Mouse (Mus musculus): ENCODE results near the gene Nop58.
"Not testable (repeated sequence)": the region's sequence is repeated elsewhere in the genome, so short reads cannot be mapped to it uniquely, and the experiment has no call there.

Nop58 gene

DNA sequence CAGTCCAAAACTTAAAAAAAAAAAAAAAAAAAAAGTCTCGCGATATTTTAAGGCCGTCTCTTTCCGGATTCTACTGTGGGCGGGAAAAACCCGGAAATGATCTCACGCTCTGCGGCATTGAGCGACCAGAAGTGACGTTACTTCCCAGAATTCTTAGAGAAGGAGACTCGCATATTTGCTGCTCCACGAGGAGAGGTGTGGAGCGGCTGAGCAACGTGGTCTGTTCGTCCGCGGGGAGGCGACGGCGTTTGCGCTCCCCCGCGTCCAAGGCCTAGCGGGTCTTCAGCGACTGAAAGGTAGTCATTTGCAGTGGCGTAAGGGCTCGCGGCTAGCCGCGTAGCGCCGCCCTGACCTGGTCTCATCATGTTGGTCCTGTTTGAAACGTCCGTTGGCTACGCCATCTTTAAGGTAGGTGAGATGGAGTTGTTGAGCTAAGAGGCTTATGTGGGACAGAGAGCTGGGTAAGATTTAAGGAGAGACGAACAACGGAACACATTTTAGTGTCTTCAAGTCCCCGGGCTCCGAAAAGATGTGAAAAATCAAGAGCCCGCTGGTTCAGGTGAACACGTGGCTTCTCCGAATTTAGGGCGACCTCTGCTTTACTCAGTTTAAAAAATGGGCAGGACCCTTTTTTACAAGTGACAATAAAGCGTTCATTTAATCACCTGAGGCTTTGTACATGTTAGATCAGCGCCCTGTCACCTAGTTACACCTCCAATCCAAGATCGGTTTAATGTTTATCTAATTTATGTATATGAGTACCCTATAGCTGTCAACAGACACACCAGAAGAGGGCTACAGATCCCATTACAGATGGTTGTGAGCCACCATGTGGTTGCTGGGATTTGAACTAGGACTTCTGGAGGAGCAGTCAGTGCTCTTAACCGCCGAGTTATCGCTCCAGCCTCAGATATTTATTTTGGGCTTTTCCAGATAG lies at the start of gene Nop58:
Gene Nop58, plus strand, starts transcription at position 153 of the 937 bp plus-strand sequence.
- DNase-seq (ENCODE audit: low read depth, low spot score), result peak; percentile 94

DNA sequence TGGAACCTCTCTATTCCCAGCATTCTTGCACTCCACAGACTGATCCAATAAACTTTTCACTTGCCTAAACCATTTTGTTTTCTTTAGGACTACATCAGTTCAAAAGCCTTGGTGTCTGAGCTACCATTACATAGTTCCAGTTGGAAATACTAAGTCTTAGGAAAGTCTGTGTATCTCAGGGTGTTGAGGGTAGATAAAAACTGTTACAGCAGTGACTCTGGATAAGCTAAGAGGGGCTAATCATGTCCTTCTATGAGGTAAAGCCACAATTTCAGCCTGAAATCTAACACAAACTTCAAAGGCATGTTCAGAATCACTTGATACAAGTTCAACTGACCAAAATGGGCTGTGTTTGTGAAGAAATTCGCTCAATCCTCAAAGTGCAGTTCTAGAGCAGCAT lies 48.4 kb upstream of the Nop58 start:
- DNase-seq (ENCODE audit: low read depth, low spot score), result no peak

DNA sequence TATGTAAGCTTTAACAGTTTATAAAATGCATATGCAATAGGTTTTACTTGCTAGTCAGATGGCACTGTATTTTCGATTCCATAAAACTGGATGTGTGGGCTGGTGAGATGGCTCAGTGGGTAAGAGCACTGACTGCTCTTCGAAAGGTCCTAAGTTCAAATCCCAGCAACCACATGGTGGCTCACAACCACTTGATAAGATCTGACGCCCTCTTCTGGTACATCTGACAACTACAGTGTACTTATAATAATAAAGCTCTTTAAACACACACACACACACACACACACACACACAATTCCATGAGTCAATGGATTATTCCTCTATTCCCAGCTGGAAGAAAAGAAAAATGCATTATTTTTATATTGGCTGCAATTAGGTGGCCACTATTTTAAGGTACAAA lies 46.4 kb upstream of the Nop58 start:
- no peak for DNase-seq (ENCODE audit: low read depth, low spot score)

DNA sequence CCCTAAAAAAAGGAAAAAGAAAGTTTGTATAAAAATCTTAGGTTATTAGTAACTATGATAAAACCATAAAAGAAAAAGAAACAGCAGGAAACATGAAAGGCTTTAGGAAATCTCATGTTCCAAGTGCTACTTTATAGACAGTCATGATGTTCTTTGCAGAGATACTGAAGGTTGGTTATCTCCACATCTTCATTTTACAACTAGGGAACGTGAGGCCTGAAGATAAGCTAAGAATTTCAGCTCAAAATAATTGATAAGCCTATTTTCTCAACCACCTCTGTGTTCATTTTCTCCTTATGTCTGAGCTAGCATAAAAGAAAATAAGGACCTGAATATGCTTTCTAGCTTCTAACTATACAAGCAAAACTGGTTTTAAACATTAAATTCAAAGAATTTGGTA lies 42.3 kb upstream of the Nop58 start:
- DNase-seq (ENCODE audit: low read depth, low spot score), result no peak

DNA sequence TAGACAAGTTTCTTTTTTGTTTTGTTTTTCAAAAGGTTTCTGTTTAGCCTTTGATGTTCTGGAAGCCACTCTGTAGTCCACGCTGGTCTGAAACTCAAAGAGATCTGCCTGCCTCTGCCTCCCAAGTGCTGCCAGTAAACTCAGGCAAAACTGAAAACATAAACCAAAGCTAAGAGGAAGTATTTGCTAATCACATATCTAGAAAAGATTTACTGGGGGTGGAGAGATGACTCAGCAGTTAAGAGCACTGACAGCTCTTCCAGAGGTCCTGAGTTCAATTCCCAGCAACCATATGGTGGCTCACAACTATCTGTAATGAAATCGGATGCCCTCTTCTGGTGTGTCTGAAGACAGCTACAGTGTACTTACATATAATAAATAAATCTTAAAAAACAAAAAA lies 38.3 kb upstream of the Nop58 start:
- not testable (repeated sequence) for DNase-seq (ENCODE audit: low read depth, low spot score)

DNA sequence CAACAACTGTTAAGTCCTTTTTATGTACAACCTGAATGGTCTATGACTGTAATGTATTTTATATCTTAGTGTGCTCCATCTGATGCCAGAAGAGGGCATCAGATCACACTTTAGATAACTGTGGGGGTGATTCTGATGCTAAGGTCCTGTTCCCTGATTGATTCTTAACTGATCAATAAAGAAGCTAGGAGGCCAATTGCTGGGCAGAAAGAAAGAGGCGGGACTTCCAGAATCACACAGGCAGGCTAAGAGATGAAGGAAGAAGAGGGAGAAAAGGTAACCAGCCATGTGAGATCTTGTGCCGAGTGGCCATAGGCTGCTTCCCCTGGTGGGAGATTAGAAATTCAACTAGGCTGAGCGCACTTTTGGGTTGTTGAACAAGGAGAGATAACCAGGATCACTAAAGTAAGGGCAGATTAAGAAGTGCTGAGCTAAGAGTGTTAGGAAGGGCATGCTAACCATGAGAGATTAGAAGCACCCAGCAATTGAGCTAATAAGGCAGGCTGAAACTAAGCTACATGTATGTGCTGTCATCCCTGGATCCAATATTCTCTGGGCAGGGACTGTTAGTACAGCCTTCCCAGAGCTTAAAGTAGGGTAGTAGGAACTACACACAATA lies 33.5 kb upstream of the Nop58 start:
- no peak for DNase-seq (ENCODE audit: low read depth, low spot score)

DNA sequence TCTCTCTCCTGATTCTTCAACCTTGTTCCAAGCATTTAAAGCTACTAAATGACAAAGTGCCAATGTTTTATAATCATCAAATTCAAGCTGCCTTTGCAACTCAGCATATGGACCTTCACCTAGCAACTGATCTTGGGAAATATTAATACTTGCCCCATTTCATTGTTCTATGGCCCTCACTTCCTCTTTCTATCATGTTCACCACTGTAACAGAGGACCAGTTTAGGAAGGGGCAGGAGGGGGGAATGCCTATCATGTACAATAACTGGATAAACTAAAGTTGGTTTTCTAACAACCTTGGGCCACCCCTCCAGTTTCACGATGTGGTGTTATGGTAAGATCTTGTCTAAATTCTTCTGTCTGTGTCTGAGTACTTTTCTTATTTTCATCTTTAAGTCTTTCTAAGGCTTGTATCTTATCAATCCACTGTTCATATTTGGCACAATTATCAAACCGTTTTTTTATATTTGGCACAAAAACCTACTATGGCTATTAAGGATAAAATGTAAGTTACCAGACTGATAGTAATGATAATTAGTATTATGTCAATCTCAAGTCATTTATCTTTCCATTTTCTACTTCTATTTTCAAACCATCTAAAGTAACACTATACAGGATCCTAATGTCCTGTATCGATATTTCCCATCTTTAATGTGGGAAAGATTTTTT lies 31.4 kb upstream of the Nop58 start:
- no peak for DNase-seq (ENCODE audit: low read depth, low spot score)

DNA sequence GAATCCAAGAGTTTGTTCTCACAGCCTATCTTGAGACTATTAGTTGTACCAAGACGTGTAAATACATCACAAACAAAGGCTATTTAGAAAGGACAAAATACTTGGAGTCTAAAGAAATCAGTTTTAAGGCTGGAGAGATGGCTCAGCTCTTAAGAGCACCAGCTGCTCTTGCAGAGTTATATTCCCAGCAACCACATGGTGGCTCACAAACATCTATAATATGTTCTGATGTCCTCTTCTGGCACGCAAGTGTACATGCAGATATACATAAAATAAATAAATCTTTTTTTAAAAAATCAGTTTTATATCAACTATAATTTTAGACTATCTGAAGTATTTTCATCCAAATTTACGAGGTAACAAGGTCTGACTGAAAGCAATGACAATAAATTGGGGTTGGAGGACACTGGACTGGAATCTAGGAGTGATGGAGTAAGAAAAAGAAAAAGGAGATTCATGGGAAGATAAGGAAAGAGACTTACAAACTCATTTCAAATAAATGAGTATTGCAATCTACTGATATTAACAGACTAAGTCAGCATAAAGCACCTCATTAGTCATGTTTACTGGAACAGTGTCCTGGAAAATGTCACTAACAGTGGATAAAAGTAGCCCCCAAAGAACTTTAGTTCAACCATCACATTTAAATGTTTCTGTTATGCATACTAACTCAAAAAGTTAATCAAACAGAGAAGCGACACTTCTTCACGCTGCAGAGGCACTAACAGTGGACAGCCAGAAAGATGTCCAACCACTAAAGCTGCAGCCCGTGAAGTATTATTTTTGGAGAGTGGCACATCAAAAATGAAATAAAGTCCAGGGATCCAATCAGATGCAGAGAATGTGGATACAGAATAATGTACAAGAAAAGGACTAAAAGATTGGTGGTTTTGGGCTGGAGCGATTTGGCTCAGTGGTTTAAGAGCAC lies 28.3 kb upstream of the Nop58 start:
- DNase-seq (ENCODE audit: low read depth, low spot score), result no peak

DNA sequence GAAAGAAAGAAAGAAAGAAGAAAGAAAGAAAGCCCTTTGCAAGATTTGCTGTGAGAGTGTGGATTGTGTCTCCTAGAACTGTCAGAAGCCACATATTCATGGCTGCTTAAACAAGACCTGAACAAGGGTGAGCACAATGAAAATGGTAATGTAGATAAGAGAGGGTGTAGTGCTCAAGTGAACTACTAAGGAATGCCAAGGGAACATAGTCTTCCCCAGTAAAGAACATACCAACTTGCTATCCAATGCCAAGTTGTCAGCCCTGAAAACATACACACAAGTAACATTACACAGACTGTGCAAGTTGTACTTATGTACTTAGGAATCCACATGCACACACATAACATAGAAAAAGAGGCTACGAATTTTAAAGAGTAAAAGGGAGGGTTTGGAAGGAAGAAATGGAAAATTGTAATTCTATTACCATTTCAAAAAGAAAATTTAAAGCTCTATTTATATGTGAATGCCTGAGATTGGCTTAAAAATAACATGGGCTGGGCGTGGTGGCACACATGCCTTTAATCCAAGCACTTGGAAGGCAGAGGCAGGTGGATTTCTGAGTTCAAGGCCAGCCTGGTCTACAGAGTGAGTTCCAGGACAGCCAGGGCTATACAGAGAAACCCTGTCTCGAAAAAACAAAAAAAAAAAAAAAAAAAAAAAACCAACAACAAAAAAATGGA lies 21.2 kb upstream of the Nop58 start:
- no peak for DNase-seq (ENCODE audit: low read depth, low spot score)

DNA sequence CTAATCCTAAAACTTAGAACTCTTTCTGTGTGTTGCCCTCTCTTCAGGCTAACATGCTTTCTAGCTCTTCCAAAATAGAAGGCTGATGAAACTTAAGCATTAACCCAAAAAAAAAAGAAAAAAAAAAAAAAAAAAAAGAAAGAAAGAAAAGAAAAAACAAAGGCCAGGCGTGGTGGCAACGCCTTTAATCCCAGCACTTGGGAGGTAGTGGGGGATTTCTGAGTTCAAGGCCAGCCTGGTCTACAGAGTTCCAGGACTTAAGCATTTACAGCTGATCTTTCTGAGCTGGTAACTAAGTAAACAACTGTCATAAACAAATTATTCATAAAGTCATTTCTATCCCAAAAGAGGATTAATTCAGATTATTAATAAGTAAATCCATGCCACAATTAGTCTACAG lies 15.9 kb upstream of the Nop58 start:
- no peak for DNase-seq (ENCODE audit: low read depth, low spot score)

DNA sequence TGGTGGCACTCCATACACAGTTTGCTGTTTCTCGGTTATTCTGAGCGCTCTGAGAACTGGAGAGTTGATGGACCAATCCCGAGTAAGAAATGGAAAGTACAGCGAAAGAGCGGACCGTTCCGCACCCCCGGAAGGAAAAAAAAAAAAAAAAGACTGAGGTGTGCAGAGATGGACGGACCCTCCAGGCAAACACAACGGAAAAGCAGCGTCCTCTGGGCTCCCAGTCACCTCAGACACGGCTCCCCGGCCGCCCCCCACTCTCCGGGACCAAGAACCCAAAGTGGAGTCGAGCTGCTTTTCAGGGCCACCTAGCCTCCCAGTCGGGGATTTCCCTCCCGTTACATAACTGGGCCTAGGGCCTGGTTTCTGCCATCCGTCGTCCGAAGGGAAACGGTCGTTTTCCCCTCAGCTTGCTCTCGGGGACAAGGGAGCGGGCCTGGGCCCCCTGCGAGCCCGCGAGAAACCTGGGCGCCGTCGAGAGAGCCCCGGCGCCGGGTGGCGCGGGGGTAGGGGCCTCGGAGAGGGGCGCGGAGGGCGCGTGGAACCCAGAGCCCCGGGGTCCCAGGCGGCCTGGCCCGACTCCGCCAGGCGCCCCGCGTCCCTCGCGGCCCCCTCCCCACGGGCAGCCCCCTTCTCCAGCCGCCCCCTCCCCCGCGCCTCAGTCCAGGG lies 14.7 kb upstream of the Nop58 start:
- no peak for DNase-seq (ENCODE audit: low read depth, low spot score)

DNA sequence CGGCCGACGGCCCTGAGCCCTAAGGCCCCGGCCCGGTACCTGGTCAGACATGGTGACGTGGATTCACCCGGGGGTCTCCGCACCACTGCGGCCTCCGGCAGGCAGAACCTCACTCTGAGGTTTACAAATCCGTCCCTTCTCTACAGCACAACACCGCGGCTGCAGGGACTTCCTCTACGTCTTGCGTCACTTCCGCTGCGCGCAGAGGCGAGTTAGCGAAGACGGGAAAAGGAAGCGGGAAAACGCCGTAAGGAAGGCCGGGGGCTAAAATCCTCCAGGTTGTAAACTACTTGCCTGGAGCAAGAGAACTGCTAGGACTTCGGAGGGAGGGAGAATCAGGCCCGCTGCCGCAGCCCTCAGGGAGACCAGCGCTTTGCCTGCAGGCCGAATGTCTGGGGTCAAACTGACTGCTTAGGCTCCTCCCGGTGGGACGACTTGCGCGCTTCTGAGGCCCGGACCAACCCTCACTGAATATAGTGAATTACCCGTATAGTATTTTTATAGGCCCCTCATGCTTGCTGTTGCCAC lies 14.1 kb upstream of the Nop58 start, which contains the start of gene Sumo1:
Gene Sumo1, minus strand, starts transcription at position 194 of the 528 bp plus-strand sequence.
- peak; percentile 81 for DNase-seq (ENCODE audit: low read depth, low spot score)

DNA sequence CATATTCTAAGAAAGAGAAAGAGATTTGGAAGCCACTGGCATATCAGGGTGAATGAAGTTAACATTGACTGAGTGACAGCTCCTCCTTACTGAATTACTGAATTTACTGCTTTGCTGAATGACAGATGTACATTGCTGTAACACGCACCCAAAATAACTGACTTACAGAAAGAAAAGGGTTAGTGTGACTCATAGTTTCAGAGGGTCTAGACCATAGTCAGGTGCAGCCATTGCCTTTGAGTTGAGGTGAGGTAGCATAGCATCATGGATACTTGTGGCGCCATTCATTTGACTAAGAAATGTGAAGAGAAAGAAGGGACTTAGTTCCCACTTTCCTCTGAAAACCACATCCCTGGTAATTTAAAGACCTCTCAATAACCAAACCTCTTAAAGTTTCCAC lies 11.1 kb upstream of the Nop58 start:
- DNase-seq (ENCODE audit: low read depth, low spot score), result no peak

DNA sequence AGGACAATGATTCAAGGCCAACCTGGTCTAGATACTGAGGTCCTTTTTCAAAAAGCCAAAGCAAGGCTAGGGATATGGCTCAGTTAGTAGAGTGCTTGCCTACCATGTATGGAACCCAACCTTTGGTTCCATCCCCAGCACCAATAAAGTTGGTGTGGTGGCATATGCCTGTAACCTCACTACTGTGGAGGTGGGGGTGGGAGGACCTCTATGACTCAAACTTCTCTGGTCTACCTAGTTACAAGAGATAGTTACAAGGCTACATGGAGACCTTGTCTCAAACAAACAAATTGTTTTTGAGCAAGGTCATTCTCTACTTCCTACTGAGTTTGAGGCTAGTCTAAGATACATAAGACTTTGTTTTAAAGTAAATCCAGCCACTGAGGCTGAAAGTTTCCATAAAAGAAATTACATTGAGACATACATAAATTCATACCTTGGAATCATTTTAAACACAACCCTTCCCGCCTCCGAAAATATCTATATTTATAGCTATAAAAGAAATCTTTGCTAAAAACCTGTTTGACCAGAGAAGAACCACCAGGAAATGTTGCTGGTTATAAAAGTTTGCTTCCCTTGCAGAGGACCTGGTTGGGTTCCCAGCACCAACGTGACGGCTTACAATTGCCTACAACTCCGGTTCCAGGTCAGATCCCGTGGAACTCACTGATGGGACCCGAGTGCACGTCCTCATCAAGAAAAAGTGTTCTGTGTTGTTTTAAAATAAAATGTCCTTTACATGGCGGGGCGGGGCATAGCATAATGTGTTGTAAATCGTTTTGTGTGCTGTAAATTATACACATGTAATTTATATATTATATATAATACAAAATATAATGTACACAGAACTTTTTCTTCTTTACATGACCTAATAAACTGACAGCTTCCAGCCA lies 599 bp upstream of the Nop58 start:
- no peak for DNase-seq (ENCODE audit: low read depth, low spot score)

DNA sequence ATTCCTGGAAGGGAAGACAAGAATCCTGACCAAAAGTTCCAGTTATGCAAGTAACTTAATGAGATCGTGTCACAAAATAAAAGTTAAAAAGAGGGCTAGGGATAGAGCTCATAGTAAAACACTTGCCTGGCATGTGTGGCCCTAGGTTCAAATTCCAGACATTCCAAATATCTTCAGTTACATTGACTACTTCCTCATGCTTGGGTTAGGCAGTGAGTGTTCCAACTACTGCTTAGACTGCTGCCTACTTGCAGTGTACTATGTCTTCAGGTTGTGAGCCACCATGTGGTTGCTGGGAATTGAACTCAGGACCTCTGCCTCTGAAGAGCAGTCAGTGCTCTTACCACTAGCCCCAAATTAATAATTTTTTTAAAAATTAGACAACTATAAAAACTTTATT lies 2.7 kb downstream of the Nop58 start:
- no peak for DNase-seq (ENCODE audit: low read depth, low spot score)

DNA sequence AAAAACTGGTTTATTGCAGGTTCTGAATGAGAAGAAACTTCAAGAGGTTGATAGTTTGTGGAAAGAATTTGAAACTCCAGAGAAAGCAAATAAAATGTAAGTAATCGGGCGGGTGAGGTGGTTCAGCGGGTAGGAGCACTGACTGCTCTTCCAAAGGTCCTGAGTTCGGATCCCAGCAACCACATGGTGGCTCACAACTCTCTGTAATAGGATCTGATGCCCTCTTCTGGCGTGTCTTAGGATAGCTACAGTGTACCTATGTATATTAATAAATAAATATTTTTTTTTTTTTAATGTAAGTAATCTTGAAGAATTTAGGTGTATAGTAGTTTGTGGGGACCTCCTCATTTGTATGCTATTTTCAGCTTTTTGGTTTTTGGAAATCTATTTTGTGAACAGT lies 5.7 kb downstream of the Nop58 start:
- DNase-seq (ENCODE audit: low read depth, low spot score), result no peak

DNA sequence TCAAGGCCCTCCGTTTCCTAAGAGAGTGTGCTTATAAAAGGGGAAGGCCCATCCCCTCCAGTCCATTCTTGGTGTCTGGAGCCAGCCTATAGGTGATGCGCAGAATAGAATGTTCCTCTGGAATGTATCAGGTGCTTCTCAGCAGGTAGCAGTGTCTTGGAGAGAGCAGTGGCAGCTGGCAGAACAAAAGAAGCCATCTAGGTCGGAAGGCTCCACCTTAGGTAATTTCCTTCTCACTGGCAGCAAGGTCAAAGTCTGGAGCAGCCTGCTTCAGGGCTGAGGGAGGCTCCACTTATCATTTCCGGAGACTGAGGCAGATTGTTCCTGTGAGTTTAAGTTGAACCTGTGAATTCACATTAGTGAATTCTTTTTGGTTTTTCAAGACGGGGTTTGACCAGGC lies 13.0 kb downstream of the Nop58 start:
- DNase-seq (ENCODE audit: low read depth, low spot score), result no peak

DNA sequence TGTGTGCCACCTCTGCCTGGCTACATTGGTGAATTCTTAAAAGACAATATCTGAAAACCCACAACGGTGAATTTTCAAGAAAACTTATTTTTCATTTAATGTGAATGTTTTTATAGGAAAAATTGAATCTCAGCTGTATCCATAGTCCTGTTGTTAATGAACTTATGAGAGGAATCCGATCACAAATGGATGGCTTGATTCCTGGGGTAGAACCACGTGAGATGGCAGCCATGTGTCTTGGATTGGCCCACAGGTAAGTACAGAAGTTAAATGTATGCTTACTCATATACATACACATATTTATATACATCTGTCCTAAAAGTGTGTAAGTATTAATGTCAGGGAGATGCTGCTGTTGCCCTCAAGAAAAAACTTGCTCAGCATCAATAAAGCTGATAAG lies 13.4 kb downstream of the Nop58 start:
- no peak for DNase-seq (ENCODE audit: low read depth, low spot score)

DNA sequence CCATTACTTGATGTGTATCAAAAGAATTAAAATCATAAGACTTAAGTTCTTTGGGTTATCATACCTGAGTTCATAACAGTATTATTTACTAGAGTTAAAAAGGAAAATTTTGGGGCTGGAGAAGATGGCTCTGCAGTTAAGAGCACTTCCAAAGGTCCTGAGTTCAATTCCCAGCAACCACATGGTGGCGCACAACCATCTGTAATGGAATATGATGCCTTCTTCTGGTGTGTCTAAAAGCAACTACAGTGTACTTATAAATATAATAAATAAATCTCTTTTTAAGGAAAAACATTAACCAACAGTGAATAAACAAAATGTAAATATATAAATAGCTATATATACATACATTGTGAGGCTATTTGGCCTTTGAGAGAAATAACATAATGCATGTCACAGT lies 17.0 kb downstream of the Nop58 start:
- DNase-seq (ENCODE audit: low read depth, low spot score), result no peak
